Mouse (Mus musculus): ENCODE data around the gene H2-Q7.
"Not testable (repeated sequence)": the region's sequence is repeated elsewhere in the genome, so short reads cannot be mapped to it uniquely, and the experiment has no call there.

The H2-Q7 gene

DNA sequence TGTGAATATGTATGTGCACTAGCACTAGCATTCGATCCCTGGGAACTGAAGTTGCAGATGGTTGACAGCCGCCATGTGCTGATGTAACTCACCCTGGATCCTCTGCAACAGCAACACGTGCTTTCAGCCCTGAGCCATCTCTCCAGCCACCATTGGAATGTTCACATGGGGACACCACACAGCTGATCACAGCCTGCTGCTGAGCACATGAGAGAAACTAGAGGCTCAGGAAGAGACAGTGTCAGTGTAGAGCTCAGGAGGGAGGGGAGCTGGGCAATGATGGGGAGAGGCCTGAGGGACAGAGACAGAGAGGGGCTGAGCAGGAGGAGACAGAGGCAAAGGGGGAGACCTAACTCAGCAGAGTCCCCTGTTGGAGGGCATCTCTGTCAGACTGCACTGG is 3.4 kb upstream of the H2-Q7 start:
- not testable (repeated sequence) for DNase-seq (ENCODE audit: low read depth, low spot score)

DNA sequence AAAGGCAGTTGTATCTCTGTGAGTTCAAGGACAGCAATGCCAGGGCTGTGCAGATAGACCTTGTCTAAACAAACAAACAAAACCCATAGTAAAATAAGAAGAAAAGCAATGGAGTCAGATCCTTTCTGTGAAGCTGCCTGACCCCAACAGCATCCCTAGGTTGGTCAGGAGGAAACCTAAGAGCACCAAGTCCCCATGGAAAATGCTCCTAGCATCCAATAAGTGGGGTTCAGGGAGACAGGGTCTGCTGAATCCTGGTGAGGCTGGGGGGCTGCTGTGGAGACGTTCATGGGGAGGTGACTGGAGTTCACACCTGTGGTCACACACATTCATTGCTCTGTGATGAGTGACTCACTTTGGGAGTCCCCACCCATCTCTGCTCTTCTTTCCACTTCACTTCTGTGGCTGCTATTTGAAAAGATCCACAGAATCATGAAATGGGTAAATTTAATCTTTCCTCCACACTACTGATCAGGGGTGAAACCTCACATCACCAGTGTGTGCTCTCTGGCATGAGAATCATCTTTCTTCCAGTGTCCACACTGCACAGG is 1.5 kb upstream of the H2-Q7 start:
- not testable (repeated sequence) for DNase-seq (ENCODE audit: low read depth, low spot score)

GRCm38 (mm10) chr17:35438395-35438794 is 560 bp upstream of the H2-Q7 start:
- not testable (repeated sequence) for DNase-seq (ENCODE audit: low read depth, low spot score)

DNA sequence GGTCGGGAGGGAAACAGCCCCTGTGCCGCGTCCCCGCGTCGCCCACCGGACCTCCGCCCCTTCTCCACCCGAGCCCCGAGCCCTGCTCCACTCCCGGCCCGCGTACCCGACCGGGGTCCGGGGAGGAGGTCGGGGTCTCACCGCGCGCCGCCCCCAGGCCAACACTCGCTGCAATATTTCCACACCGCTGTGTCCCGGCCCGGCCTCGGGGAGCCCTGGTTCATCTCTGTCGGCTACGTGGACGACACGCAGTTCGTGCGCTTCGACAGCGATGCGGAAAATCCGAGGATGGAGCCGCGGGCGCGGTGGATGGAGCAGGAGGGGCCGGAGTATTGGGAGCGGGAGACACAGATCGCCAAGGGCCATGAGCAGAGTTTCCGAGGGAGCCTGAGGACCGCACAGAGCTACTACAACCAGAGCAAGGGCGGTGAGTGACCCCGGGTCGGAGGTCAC is 366 bp downstream of the H2-Q7 start:
- not testable (repeated sequence) for DNase-seq (ENCODE audit: low read depth, low spot score)

GRCm38 (mm10) chr17:35439925-35440645 is 1.1 kb downstream of the H2-Q7 start:
- DNase-seq (ENCODE audit: low read depth, low spot score) = not testable (repeated sequence)

- DNase-seq (ENCODE audit: low read depth, low spot score) = not testable (repeated sequence)
Measured at GRCm38 (mm10) chr17:35442376-35442775, 3.4 kb downstream of the H2-Q7 start.

- DNase-seq (ENCODE audit: low read depth, low spot score) = not testable (repeated sequence)
Measured at GRCm38 (mm10) chr17:35444510-35444909, 5.6 kb downstream of the H2-Q7 start.

- DNase-seq (ENCODE audit: low read depth, low spot score) = not testable (repeated sequence)
Measured at GRCm38 (mm10) chr17:35458247-35458646, 19.3 kb downstream of the H2-Q7 start.

DNA sequence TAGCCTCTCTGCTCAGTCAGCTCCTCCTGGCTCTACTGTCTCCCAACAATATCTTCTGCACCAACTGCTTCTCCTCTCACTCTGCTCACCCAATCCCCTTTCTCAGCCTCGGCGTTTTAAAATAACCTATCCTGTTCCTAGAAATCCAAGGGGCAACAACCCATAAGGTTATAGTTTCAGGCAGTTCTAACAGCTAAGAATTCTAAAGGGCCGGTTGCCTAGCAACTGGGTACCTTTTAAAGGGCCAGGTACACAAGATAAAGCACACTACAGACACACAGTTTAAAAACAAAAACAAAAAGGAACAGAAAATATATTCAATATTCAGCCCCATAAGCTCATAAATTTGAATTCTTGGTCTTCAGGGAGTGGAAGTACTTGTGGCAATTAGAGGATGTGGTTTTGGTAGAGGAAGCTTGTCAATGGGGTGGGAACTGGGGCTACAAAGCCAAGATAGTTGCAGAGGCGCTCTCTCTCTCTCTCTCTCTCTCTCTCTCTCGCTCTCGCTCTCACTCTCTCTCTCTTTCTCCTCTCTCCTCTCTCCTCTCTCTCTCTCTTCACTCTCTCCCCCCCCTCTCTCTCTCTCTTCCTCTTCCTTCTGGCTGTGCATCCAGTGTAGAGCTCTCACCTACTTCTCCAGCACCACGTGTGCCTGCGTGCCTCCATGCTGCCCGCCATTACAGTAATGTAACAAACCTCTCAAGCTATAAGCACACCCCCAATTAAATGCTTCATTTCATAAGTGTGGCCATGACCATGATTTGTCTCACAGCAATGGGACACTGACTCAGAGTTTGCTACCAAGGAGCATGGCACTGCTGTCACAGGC is 21.8 kb downstream of the H2-Q7 start:
- not testable (repeated sequence) for DNase-seq (ENCODE audit: low read depth, low spot score)

DNA sequence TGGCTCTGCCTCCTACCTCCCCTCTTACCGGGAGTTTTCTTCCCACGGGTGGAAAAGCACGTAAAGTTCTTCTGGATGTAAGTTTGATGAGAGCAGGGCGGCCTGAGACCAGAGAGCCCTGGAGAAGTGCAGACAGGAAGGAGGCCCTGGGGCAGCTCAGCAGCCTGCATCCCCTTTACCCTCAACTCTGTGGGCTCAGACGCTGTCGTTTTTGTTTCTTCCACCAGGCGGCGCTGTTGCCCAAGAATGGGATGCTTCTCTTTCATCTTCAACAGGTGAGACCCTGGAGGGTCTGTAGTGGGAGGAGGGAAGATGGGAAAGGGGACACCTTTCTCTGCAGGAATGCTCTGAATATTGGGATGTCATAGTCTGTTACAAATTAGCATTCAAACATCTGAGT is 26.7 kb downstream of the H2-Q7 start:
- not testable (repeated sequence) for DNase-seq (ENCODE audit: low read depth, low spot score)

DNA sequence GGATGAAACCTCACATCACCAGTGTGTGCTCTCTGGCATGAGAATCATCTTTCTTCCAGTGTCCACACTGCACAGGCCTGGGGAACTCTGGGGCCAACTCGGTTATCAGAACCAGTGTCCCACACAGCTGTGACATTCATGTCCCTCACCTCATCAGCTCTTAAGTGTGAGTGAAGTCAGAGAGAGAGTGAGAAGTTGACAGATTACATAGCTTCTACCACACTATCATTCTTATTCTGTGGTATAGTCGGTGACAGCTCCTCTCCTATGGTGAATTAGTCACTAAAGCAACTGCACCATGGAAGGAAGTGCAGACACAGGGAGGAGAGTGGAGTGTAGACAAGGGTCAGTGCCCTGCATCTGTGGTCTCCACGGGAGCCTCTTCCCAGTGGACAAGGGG is 30.0 kb downstream of the H2-Q7 start:
- DNase-seq (ENCODE audit: low read depth, low spot score) = not testable (repeated sequence)

DNA sequence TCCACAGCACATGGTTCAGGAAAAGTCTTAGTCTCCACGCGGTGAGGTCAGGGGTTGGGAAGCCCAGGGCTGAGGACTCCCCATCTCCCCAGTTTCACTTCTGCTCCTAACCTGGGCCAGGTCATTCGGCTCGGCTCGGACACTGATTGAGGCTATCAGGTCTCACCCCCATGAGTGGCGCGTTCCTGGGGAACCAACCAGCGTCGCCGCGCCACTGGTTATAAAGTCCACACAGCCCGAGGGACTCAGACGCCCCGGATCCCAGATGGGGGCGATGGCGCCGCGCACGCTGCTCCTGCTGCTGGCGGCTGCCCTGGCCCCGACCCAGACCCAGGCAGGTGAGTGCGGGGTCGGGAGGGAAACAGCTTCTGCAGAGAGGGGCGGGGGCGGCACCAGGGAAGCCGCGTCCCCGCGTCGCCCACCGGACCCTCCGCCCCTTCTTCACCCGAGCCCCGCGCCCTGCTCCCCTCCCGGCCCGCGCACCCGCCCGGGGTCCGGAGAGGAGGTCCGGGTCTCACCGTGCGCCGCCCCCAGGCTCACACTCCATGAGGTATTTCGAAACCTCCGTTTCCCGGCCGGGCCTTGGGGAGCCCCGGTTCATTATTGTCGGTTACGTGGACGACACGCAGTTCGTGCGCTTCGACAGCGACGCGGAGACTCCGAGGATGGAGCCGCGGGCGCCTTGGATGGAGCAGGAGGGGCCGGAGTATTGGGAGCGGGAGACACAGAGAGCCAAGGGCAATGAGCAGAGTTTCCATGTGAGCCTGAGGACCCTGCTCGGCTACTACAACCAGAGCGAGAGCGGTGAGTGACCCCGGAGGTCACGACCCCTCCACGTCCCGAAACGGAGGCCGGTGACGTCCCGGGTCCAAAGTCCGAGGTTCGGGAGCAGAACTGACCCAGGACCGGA is 31.1 kb downstream of the H2-Q7 start, which contains the start of gene H2-Q10:
Gene H2-Q10 (plus strand): TSS at position 248 of the 910 bp plus-strand sequence.
- DNase-seq (ENCODE audit: low read depth, low spot score) = no peak

DNA sequence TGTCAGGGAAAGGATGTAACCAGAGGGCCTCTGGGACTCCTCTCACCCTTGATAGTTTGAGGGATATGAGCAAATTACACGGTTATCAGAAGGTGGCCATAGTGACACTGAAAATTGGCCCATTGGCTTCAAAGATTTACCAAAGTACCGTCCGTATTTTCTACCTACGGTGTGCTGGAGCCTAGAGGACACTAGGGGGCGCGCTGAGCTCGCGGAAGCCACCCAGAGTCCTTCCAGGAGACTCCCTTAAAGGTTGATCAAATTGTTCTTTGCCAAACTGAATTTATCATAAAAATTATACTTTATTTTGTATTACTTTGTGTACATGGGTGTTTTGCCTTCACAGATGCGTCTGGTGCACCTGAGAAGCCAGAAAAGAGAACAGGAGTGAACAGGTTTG is 45.1 kb downstream of the H2-Q7 start:
- no peak for DNase-seq (ENCODE audit: low read depth, low spot score)

- no peak for DNase-seq (ENCODE audit: low read depth, low spot score)
Measured at GRCm38 (mm10) chr17:35485702-35486101, 46.7 kb downstream of the H2-Q7 start.

- no peak for DNase-seq (ENCODE audit: low read depth, low spot score)
Measured at GRCm38 (mm10) chr17:35486726-35487125, 47.8 kb downstream of the H2-Q7 start.

DNA sequence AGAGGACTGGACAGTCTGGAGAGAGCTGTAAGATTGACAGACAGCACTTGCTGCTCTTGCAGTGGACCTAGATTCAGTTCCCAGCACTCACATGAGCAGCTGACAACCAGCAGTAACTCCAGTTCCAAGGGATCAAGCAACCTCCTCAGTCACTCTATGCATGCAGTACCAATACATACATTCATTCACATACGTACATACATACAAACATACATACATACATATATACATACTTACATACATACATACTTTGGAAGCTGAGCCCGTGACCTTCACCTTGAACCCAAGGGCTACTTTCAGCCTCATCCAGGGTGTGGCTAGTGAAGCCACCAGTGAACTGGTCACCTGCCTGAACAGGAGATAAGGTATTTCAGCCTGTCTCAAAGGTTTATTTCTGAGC is 49.1 kb downstream of the H2-Q7 start:
- no peak for DNase-seq (ENCODE audit: low read depth, low spot score)

- no peak for DNase-seq (ENCODE audit: low read depth, low spot score)
Measured at GRCm38 (mm10) chr17:35490320-35490719, 51.4 kb downstream of the H2-Q7 start.
